ENCODE assay signal across 24 mouse cellular contexts in the genomic region with DNA sequence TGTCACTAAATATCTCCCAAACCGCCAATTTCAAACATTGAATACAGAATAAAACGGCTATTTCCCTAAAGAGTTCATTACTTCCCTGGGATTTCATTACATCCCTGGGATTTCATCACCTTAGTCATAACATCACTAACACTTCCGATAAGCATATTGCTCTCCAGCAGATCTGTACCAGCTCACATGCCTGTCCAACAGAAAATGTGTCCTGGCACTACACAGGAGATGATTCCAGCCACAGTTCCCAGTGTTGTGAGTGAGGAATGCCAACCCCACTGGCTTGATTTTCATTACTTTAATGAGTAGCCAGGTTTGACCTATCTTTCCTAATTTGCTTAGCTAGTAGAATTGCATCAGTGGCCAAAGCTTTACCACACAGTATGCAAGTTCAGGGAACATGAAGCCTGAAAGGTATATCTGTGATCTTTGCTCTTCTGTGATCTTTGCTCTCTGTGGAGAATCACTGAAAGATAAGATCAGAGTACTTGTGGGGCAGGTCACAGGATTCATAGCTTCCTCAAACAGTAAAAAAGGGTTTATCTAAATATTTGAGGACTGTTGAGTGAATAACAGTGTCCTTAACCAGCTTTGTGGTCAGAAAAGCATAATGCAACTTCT.
DNase-seq lines count a peak whose midpoint lies in the region; ATAC-seq and TF ChIP-seq lines count a peak whose summit lies in the region.
"Had no signal": no experiment of that assay in that cellular context is flagged by ENCODE, and none has a peak within 500 bp of the region (broad histone marks: within the 10 kb centered on the region; RNA-seq: fewer than 3 reads in every experiment).

No protein-coding gene starts in this region.

- TF ChIP-seq POLR2A in liver, adult 2 months (IDR thresholded peaks at IDR 0.05; ENCODE audit: extremely low read depth, insufficient read depth, low read length), result no peak

- DNase-seq in heart, embryonic 10.5 days (ENCODE audit: low spot score), result no peak
- DNase-seq in liver, adult 2 months (ENCODE audit: extremely low read depth, low read depth, low spot score), result peak; percentile 91
- DNase-seq in liver, result no peak
- DNase-seq in retina, postnatal 1 day, result no peak
- DNase-seq in layer of hippocampus, postnatal 14 days (ENCODE audit: low spot score in 2 of 2), result no peak
- DNase-seq: adrenal gland, postnatal 25 days; cerebellum, adult 8-10 months; cerebellum, postnatal 36 days; gastrocnemius, adult 2 months; kidney, adult 18-20 months; layer of hippocampus, adult 9-11 months; left cerebral cortex, postnatal 4 days; thymus, postnatal 25 days had no signal

- TF ChIP-seq CTCF in liver, adult 2 months (IDR thresholded peaks at IDR 0.05; ENCODE audit: low read depth, low read length), result no peak

- H3K9ac ChIP-seq in heart, embryonic 12.5 days, result no peak overlapping the region
- H3K9ac ChIP-seq in liver, adult 2 months (ENCODE audit: low read depth, low read length), result no peak overlapping the region
- no peak overlapping the region for H3K9ac ChIP-seq in liver, embryonic 15.5 days
- H3K9ac ChIP-seq: forebrain, embryonic 13.5 days; limb, embryonic 15.5 days; midbrain, embryonic 12.5 days; neural tube, embryonic 15.5 days; stomach, embryonic 15.5 days had no signal

- no peak for ATAC-seq in heart, embryonic 12.5 days (ENCODE audit: insufficient number of reproducible peaks, low FRiP score)
- peak; percentile 95 for ATAC-seq in liver, embryonic 15.5 days (ENCODE audit: insufficient read depth)
- ATAC-seq: CD4-positive, CD25-positive, alpha-beta regulatory T cell, adult 4 months; forebrain, embryonic 13.5 days; hindbrain, postnatal 0 days; lung, postnatal 0 days had no signal

- no peak overlapping the region for H3K27ac ChIP-seq in heart, embryonic 12.5 days (ENCODE audit: poor library complexity, severe bottlenecking)
- no peak overlapping the region for H3K27ac ChIP-seq in heart, embryonic 10.5 days
- H3K27ac ChIP-seq in liver, adult 2 months (replicated peaks; ENCODE audit: insufficient read depth, low read depth, low read length), result no peak overlapping the region
- H3K27ac ChIP-seq in liver, embryonic 15.5 days (replicated peaks), result 0 out of 2 replicates have a peak overlapping the region, but pooled peaks have one; percentile 7
- H3K27ac ChIP-seq: forebrain, embryonic 13.5 days; gastrocnemius, adult 2 months; hindbrain, postnatal 0 days; left cerebral cortex, adult 2 months; limb, embryonic 15.5 days; midbrain, embryonic 12.5 days; neural tube, embryonic 15.5 days; stomach, embryonic 15.5 days had no signal

- no peaks in the 10 kb centered on the region for H3K9me3 ChIP-seq in heart, embryonic 12.5 days (replicated peaks)
- no peaks in the 10 kb centered on the region for H3K9me3 ChIP-seq in heart, embryonic 10.5 days
- H3K9me3 ChIP-seq in liver, embryonic 15.5 days (replicated peaks), result no peaks in the 10 kb centered on the region
- H3K9me3 ChIP-seq: forebrain, embryonic 13.5 days; limb, embryonic 15.5 days; midbrain, embryonic 12.5 days; neural tube, embryonic 15.5 days; stomach, embryonic 15.5 days had no signal

- H3K79me2 ChIP-seq in liver, adult 2 months (ENCODE audit: control insufficient read depth, insufficient read depth, low read length), result no peaks in the 10 kb centered on the region

- H3K27me3 ChIP-seq in heart, embryonic 12.5 days (replicated peaks), result peaks cover 9% of the 10 kb centered on the region
- peaks cover 9% of the 10 kb centered on the region; the same call in 1 of the 2 replicates for H3K27me3 ChIP-seq in heart, embryonic 10.5 days (ENCODE audit: insufficient read depth, poor library complexity, severe bottlenecking)
- no peaks in the 10 kb centered on the region for H3K27me3 ChIP-seq in liver, adult 2 months (ENCODE audit: control insufficient read depth, insufficient read depth, low read length)
- no peaks in the 10 kb centered on the region for H3K27me3 ChIP-seq in liver, embryonic 15.5 days
- H3K27me3 ChIP-seq: forebrain, embryonic 13.5 days; limb, embryonic 15.5 days; midbrain, embryonic 12.5 days; neural tube, embryonic 15.5 days; stomach, embryonic 15.5 days had no signal

- H3K4me1 ChIP-seq in heart, embryonic 12.5 days (replicated peaks), result peaks cover 7% of the 10 kb centered on the region; the same call in 1 of the 2 replicates
- H3K4me1 ChIP-seq in heart, embryonic 10.5 days, result no peaks in the 10 kb centered on the region
- peaks cover 2% of the 10 kb centered on the region; the same call in 1 of the 2 replicates for H3K4me1 ChIP-seq in liver, adult 2 months (ENCODE audit: control insufficient read depth, insufficient read depth, low read length)
- no peaks in the 10 kb centered on the region for H3K4me1 ChIP-seq in liver, embryonic 15.5 days (replicated peaks)
- H3K4me1 ChIP-seq: forebrain, embryonic 13.5 days; limb, embryonic 15.5 days; midbrain, embryonic 12.5 days; neural tube, embryonic 15.5 days; stomach, embryonic 15.5 days had no signal

- H3K4me3 ChIP-seq in heart, embryonic 12.5 days, result no peak overlapping the region
- no peak overlapping the region for H3K4me3 ChIP-seq in heart, embryonic 10.5 days
- H3K4me3 ChIP-seq in liver, adult 2 months (ENCODE audit: insufficient read depth, low read depth, low read length), result no peak overlapping the region
- H3K4me3 ChIP-seq in liver, embryonic 15.5 days (replicated peaks), result no peak overlapping the region
- H3K4me3 ChIP-seq: forebrain, embryonic 13.5 days; gastrocnemius, adult 2 months; left cerebral cortex, adult 2 months; limb, embryonic 15.5 days; midbrain, embryonic 12.5 days; neural tube, embryonic 15.5 days; stomach, embryonic 15.5 days had no signal

- H3K4me2 ChIP-seq in heart, embryonic 12.5 days, result 0 out of 2 replicates have a peak overlapping the region, but pooled peaks have one; percentile 16
- H3K4me2 ChIP-seq in liver, embryonic 15.5 days, result no peak overlapping the region
- H3K4me2 ChIP-seq: forebrain, embryonic 13.5 days; limb, embryonic 15.5 days; midbrain, embryonic 12.5 days; neural tube, embryonic 15.5 days; stomach, embryonic 15.5 days had no signal

- 48% methylated on average over 3 of the region's 3 CpGs for WGBS in heart, embryonic 12.5 days
- WGBS in heart, embryonic 10.5 days, result 65% methylated on average over 3 of the region's 3 CpGs
- 27% methylated on average over 3 of the region's 3 CpGs for WGBS in liver, adult 2 months
- 58% methylated on average over 3 of the region's 3 CpGs for WGBS in liver, embryonic 15.5 days (ENCODE audit: insufficient replicate concordance)

- H3K36me3 ChIP-seq in heart, embryonic 12.5 days, result no peaks in the 10 kb centered on the region
- H3K36me3 ChIP-seq in heart, embryonic 10.5 days, result no peaks in the 10 kb centered on the region
- no peaks in the 10 kb centered on the region for H3K36me3 ChIP-seq in liver, adult 2 months (ENCODE audit: control insufficient read depth, insufficient read depth, low read length)
- no peaks in the 10 kb centered on the region for H3K36me3 ChIP-seq in liver, embryonic 15.5 days (replicated peaks)
- H3K36me3 ChIP-seq: limb, embryonic 15.5 days; midbrain, embryonic 12.5 days; neural tube, embryonic 15.5 days; stomach, embryonic 15.5 days had no signal
